Mouse (Mus musculus): ENCODE measurements around the gene Tacc2.

Gene Tacc2

GRCm38 (mm10) chr7:130692392-130692942, 115.2 kb downstream of the Tacc2 start:
- DNase-seq: peak; percentile 48

- DNase-seq: no peak
Observed at GRCm38 (mm10) chr7:130692943-130693799, 115.9 kb downstream of the Tacc2 start.

GRCm38 (mm10) chr7:130693800-130694193, 116.6 kb downstream of the Tacc2 start:
- DNase-seq: no peak

DNA sequence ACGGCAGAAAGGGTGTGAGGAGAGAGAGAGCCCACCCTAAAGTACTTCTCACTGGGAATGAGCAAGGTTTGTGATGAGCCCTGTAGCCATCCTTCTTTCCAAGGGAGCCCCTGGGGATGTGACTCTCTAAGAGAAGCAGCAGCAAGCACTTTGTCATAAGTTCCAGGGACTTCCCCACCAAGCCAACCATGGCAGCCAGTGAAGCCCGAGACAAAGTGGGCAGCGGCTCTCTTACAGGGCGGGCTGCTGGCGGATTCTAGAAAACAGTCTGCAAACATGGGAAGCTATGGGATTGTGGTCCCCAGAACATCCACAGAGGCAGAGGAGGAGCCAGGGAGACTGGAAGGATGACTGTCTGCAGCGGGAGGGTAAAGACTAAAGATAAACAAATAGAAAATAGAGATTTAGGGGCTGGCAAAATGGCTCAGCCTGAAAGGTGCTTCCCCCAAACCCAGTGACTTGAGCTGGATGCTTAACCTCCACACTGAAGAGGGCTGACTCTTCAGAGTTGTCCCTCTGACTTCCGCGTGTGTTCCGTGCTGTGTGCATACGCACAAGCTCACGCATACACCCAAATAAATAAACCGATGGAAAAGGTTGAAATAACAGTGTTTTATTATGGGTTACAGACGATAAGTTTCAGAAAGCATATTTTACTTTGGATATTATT, 118.6 kb downstream of the Tacc2 start:
- DNase-seq: no peak

DNA sequence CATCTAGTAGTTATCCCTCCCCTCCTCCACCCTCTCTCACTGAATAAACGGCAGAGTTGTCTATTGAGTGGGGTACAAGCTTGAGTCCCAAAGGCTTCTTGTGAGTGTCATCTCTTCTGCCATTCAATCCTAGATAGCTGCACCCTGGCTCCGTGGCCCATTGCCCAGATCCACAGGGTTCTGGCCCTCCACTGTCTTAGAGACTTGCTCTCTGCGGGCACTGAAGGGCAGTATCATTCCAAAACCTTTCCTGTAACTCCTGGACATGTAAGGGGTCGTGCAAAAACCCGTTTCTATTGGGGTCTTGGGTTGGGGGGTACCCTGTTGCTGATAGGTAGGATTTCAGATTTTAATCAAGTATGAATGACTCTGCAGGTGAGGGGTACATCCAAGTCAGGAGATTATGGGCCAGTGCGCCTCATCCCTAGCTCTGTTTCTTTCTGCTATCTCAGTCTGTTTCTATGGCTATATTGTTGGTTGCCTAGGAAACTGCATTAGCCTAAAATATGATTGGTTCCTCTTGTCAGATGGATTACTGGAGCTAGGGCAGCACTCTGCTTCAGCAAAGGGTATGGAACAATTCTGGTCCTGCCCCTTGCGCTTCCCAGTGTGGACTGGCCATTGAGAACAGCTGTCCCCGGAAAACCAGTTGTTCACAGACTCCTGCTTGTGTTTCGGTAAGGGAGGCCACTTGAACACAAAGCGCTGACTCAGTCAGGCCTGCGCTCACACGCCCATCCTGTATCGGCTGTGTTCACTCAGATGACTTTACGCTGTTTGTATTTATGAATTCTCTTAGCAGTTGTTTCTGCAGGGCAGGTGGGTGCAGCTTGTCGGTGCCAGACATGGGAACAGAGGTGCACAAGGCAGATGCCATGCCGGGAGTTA, 119.4 kb downstream of the Tacc2 start:
- DNase-seq: no peak

GRCm38 (mm10) chr7:130698480-130698879, 121.2 kb downstream of the Tacc2 start:
- DNase-seq: no peak

- DNase-seq: no peak
Observed at GRCm38 (mm10) chr7:130701336-130701735, 124.1 kb downstream of the Tacc2 start.

GRCm38 (mm10) chr7:130705230-130705629, 128.0 kb downstream of the Tacc2 start:
- no peak for DNase-seq

- DNase-seq: no peak
Observed at GRCm38 (mm10) chr7:130708940-130709339, 131.7 kb downstream of the Tacc2 start.

DNA sequence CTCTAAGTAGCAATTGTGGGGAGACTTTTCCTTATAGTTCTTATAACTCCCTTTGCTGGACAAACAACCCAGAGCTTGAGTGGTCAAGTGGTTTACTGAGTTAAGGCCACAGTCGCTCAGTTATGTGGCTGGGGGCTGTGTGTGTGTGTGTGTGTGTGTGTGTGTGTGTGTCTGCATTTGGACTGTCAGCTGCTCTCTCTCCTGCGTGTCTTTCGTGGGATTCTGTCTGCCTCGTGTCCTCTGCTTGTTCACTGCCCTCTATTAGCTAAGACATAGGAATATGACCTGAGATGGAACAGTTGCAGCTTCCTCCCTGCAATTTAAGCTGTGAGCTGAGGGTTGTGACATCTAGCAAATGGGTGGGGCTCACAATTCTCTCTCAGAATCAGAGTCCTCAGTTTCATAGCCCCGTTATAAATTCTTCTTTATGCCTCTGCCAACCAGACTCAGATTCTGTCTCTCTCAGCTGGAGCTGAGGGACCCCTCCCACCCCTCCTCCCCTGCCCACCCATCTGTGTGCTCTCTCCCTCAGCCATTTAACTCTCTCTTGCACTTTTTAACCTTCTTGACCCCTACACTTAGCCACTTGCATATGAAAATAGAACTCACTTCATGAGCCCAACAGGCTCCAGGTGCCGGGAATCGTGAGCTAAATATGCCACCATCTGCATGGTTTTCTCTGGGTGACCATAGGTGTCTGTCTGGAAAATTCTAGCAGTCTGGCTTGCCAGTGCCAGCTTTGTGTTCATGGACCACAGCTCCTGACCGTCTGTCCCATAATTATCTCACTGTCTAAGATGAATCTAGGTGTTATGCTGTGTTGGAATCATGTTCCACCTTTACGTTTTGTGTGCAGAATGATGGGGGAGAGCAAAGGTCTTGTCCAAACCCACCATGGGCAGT, 132.4 kb downstream of the Tacc2 start:
- DNase-seq: no peak

GRCm38 (mm10) chr7:130711851-130712250, 134.6 kb downstream of the Tacc2 start:
- DNase-seq: no peak

DNA sequence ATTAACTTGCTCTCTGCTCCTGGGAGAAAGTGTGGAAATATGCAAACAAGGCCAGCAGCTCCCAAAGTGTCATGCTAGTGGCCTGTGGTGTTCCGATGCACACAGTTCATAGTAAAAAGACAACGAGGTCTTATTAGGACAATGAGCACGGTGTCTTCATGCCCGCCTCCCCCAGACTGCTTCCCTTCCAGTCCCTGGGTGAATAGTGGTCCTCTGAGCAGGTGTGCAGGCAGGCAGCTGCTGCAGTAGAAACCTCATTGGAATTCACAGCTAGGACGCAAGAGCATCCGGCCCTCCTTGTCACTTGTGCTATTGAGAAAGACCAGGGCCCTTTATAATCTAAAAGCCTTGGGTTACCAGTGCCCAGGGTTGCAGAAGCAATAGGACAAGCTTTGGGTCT, 136.1 kb downstream of the Tacc2 start:
- no peak for DNase-seq

DNA sequence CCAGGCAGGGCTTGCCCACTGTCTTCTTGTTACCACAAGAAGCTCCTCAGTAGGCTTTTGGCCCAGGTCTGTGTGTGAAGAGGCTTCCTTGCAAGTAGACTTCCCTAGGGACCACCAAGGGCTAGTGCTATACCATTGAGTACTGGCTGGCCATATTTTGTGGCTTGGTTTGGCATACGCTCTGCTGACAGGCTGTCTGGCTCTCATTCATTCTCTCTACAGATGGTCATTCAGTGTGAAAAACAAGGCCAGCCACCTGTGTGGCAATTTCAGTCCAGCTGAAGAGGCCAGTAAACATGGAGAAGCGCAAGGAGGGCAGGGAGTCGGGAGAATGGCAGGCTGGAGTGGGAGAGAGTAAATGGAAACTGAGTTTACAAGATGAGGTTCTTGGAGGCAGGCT, 138.2 kb downstream of the Tacc2 start:
- no peak for DNase-seq

DNA sequence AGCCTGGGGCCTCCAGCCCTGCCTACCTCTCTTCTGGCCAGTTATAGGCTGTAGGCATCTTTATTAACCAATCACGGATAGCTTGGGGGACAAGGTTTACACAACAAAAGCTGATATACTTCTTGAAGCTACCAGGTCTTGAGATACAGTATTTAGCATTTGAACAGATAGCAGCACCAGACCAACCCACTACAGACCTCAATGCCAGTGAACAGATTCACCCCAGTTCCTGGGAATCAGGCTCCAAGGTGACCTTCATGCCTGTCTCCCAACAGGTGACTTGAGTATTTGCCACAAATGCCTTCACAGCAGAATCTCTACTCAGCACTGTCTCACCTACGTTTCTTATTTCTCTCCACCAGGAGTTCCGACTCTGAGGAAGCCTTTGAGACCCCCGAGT, 139.1 kb downstream of the Tacc2 start:
- DNase-seq: no peak

GRCm38 (mm10) chr7:130716989-130717388, 139.8 kb downstream of the Tacc2 start:
- no peak for DNase-seq

GRCm38 (mm10) chr7:130719931-130720598, 142.8 kb downstream of the Tacc2 start:
- no peak for DNase-seq

DNA sequence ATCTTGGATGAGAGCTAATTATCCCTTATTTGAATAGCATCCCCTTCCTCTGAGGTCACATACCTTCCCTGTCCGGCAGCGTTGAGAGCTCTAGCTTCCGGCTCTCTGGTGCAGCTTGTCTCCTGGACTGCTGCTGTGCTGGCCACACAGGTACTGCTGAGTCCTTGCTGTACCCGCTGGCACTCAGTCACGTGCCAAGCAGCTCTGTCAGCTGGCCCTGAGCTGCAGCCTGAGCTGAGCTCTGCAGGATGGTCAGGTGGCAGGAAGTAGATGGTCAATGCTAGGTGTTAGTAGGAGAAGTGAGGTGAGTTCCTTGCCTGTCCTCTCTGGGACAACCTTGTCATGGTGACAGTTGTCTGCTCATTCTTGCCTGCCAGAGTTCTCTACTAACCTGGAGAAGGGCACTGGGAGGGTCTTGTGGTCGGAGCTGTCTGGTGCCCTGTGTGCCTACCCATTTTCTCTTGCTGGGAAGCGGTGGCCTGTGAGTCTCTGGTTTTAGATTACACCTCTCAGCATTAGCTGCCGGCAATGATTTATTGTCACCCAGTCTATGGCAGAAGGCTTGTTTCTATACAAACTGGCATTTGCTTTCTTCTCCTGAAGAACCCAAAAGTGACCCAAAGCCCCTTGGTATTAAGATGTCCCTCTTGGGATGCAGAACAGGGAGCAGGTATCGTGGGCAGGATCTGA, 143.6 kb downstream of the Tacc2 start:
- peak; percentile 24 for DNase-seq

- no peak for DNase-seq
Observed at GRCm38 (mm10) chr7:130726185-130726584, 148.9 kb downstream of the Tacc2 start.

GRCm38 (mm10) chr7:130726724-130727422, 149.6 kb downstream of the Tacc2 start:
- DNase-seq: no peak

DNA sequence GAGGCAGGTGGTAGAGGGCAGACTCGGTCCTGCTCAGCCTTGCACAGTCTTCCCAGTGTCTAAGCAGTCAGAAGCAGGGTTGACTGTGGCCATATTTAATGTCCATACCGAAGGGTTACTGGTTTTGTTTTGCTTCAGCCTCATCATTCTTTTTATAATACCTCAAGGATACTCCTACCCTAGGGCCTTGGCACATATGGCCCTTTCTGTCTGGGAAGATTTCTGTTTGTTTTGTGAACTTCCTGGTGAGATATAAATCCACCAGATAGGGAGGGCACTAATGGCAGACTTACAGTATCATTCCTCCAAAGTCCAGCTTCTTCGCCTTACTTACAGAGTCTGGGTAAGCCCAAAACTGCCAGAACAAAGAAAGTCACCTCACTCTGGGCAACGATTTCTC, 150.3 kb downstream of the Tacc2 start:
- no peak for DNase-seq

All from lung, postnatal 36 days (tissue).